Mouse (Mus musculus) layer of hippocampus, adult 9-10 months (tissue): ENCODE results near the gene Ubiad1.

Source experiments
- DNase-seq: peaks from one replicate; pipeline ENCODE4 v3.0.0; 2022; ENCODE audit warnings: low spot score

Gene Ubiad1

GRCm38 (mm10) chr4:148448853-148449245, 4.3 kb upstream of the Ubiad1 start:
- no peak for DNase-seq

- DNase-seq = peak; percentile 95
Measured at GRCm38 (mm10) chr4:148448179-148448852, 3.7 kb upstream of the Ubiad1 start, which contains the start of gene Mtor. Gene Mtor, plus strand, starts transcription at chr4:148448611.

GRCm38 (mm10) chr4:148442598-148442997, 2.0 kb downstream of the Ubiad1 start:
- no peak for DNase-seq

GRCm38 (mm10) chr4:148441931-148442330, 2.6 kb downstream of the Ubiad1 start:
- DNase-seq = no peak

GRCm38 (mm10) chr4:148435657-148436330, 8.8 kb downstream of the Ubiad1 start:
- no peak for DNase-seq

- DNase-seq = no peak
Measured at GRCm38 (mm10) chr4:148435106-148435505, 9.5 kb downstream of the Ubiad1 start.

- no peak for DNase-seq
Measured at GRCm38 (mm10) chr4:148434554-148434953, 10.0 kb downstream of the Ubiad1 start.

- DNase-seq = no peak
Measured at GRCm38 (mm10) chr4:148433813-148434212, 10.8 kb downstream of the Ubiad1 start.

- no peak for DNase-seq
Measured at GRCm38 (mm10) chr4:148433336-148433735, 11.2 kb downstream of the Ubiad1 start.

GRCm38 (mm10) chr4:148432488-148432887, 12.1 kb downstream of the Ubiad1 start:
- DNase-seq = no peak

- DNase-seq = no peak
Measured at GRCm38 (mm10) chr4:148430880-148431519, 13.6 kb downstream of the Ubiad1 start.

- DNase-seq = peak; percentile 25
Measured at GRCm38 (mm10) chr4:148429686-148430085, 14.9 kb downstream of the Ubiad1 start.

- DNase-seq = no peak
Measured at GRCm38 (mm10) chr4:148429121-148429520, 15.4 kb downstream of the Ubiad1 start.

- no peak for DNase-seq
Measured at GRCm38 (mm10) chr4:148428544-148428943, 16.0 kb downstream of the Ubiad1 start.

- DNase-seq = no peak
Measured at GRCm38 (mm10) chr4:148426950-148427850, 17.4 kb downstream of the Ubiad1 start.

GRCm38 (mm10) chr4:148417559-148417958, 27.0 kb downstream of the Ubiad1 start:
- DNase-seq = no peak

- no peak for DNase-seq
Measured at GRCm38 (mm10) chr4:148417074-148417526, 27.5 kb downstream of the Ubiad1 start.

- no peak for DNase-seq
Measured at GRCm38 (mm10) chr4:148415575-148415974, 29.0 kb downstream of the Ubiad1 start.

- no peak for DNase-seq
Measured at GRCm38 (mm10) chr4:148408256-148408975, 36.2 kb downstream of the Ubiad1 start.

GRCm38 (mm10) chr4:148405255-148405788, 39.2 kb downstream of the Ubiad1 start:
- no peak for DNase-seq

- no peak for DNase-seq
Measured at GRCm38 (mm10) chr4:148404748-148405147, 39.8 kb downstream of the Ubiad1 start.
